27 mouse cellular contexts compared by ENCODE assay signal in genomic region chr1:149199284-149199683, GRCm38 (mm10).
"Had no signal": no experiment of that assay in that cellular context is flagged by ENCODE, and none has a peak within 500 bp of the region (broad histone marks: within the 10 kb centered on the region; RNA-seq: fewer than 3 reads in every experiment).

No protein-coding gene starts in this region.

- H3K27me3 ChIP-seq: heart, embryonic 12.5 days; hindbrain, embryonic 12.5 days; intestine, embryonic 15.5 days; limb, embryonic 12.5 days; liver, embryonic 13.5 days; liver, embryonic 15.5 days had no signal

- H3K27ac ChIP-seq: heart, embryonic 10.5 days; hindbrain, embryonic 10.5 days; hindbrain, embryonic 12.5 days; hindbrain, embryonic 14.5 days; intestine, embryonic 15.5 days; layer of hippocampus, adult 2 months; left cerebral cortex, adult 2 months; limb, embryonic 10.5 days; limb, embryonic 12.5 days; liver, embryonic 13.5 days; liver, embryonic 15.5 days had no signal

- H3K4me1 ChIP-seq: heart, embryonic 10.5 days; heart, embryonic 12.5 days; hindbrain, embryonic 10.5 days; hindbrain, embryonic 12.5 days; intestine, embryonic 15.5 days; limb, embryonic 10.5 days; limb, embryonic 12.5 days; liver, embryonic 13.5 days; liver, embryonic 15.5 days had no signal

- H3K9me3 ChIP-seq: heart, embryonic 10.5 days; heart, embryonic 12.5 days; hindbrain, embryonic 10.5 days; hindbrain, embryonic 12.5 days; intestine, embryonic 15.5 days; limb, embryonic 10.5 days; limb, embryonic 12.5 days; liver, embryonic 13.5 days; liver, embryonic 15.5 days had no signal

- H3K9ac ChIP-seq: heart, embryonic 12.5 days; hindbrain, embryonic 12.5 days; hindbrain, embryonic 14.5 days; intestine, embryonic 15.5 days; limb, embryonic 12.5 days; liver, embryonic 13.5 days; liver, embryonic 15.5 days had no signal

- H3K4me3 ChIP-seq: heart, embryonic 10.5 days; heart, embryonic 12.5 days; hindbrain, embryonic 10.5 days; hindbrain, embryonic 12.5 days; intestine, embryonic 15.5 days; layer of hippocampus, adult 2 months; left cerebral cortex, adult 2 months; limb, embryonic 10.5 days; limb, embryonic 12.5 days; liver, embryonic 13.5 days; liver, embryonic 15.5 days had no signal

- H3K4me2 ChIP-seq: heart, embryonic 12.5 days; hindbrain, embryonic 12.5 days; hindbrain, embryonic 14.5 days; intestine, embryonic 15.5 days; limb, embryonic 12.5 days; liver, embryonic 11.5 days; liver, embryonic 13.5 days; liver, embryonic 15.5 days had no signal

- DNase-seq: gastrocnemius, postnatal 14 days; gastrocnemius, postnatal 36 days; heart, adult 11 months; heart, postnatal 10 days; heart, postnatal 4 days; kidney, adult 18-20 months; kidney, adult 8-10 months; kidney, postnatal 10 days; kidney, postnatal 25 days; kidney, postnatal 4 days; liver; liver, embryonic 13.5 days had no signal

- H3K36me3 ChIP-seq: heart, embryonic 10.5 days; heart, embryonic 12.5 days; hindbrain, embryonic 10.5 days; hindbrain, embryonic 12.5 days; intestine, embryonic 15.5 days; limb, embryonic 10.5 days; limb, embryonic 12.5 days; liver, embryonic 13.5 days; liver, embryonic 15.5 days had no signal

- ATAC-seq: hindbrain, embryonic 16.5 days; inflammation-experienced regulatory T-cells, adult 6 months; intestine, embryonic 15.5 days; intestine, postnatal 0 days had no signal
